Mouse (Mus musculus): Measurements from ENCODE around the gene Golph3l. TPM values are rescaled to one million over a fixed set of nuclear protein-coding genes. Genes with fewer than 3 reads are reported as not detected.
A peak's percentile ranks its signal among the peaks of the same experiment; 100 is the strongest.

Gene Golph3l
- polyA plus RNA-seq, 1 experiment: 11.8 TPM

DNA sequence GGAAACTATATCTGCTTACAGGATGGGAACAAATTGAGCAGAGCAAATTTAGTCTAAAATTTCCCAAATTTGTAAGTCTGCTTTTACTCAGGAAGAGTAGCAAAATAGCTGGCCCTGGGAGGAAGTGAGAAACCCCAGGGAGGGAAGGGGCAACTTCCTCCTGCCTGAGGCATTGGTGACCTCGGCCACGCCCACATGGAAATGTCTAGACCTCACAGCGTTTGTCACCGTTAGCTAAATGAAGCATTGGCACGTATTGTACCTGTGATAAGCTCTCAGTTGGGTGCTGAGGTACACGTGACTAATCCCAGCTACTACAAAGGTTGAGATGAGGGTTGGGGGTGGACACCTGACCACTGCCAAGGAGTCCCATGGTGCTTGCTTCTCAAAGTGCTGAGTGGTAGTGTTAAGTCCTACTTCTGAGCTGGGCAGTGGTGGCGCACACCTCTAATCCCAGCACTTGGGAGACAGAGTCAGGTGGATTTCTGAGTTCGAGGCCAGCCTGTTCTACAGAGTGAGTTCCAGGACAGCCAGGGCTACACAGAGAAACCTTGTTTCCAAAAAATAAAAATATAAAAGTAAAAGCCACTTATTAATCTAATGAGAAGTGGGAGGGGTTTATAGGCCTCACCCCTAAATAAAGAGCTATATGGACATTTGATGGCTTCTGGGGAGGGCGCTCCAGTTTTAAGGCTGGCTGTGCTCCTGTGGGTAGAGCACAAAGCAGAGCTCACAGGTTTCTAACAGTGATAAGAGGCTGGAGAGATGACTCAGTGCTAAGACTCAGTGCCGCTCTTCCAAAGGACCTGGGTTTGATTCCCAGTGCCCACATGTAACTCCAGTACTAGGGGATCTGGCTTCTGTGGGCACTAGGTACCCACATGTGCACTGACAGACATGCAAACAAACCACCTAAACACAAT, 56.8 kb downstream of the Golph3l start:
- H3K4me3 ChIP-seq (replicated peaks; ENCODE audit: control insufficient read depth, low read depth, low read length): no peak overlapping the region
- TF ChIP-seq CTCF (IDR thresholded peaks at IDR 0.05; ENCODE audit: control insufficient read depth, insufficient read depth, low read length): no peak
- 31% methylated on average over 10 of the region's 10 CpGs for WGBS
- peaks cover 3% of the 10 kb centered on the region for H3K4me1 ChIP-seq (ENCODE audit: control insufficient read depth, insufficient read depth, low read length)
- H3K27ac ChIP-seq (ENCODE audit: control insufficient read depth, insufficient read depth, low read depth, low read length, poor library complexity): peak overlapping the region; percentile 31; the same call in 1 of the 2 replicates

DNA sequence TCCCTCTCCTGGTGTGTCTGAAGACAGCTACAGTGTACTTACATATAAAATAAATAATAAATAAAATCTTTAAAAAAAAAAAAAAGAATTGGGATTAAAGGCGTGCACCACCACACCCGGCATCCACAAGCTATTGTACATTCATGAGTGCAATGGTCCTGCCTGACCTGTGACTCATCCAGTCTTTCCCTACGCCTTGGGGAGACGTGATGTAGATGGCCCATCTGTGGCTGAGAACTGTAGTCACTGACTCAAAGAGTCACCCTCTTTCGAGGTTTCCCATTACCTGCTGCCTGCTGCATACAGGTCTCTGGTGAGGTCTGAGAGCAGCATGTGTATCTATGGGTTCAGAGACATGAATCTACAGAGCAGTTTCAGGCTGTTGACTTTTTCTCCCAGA, 59.3 kb downstream of the Golph3l start:
- H3K4me3 ChIP-seq (replicated peaks; ENCODE audit: control insufficient read depth, low read depth, low read length): no peak overlapping the region
- H3K4me1 ChIP-seq (ENCODE audit: control insufficient read depth, insufficient read depth, low read length): peaks cover 9% of the 10 kb centered on the region
- no peak for TF ChIP-seq POLR2A (IDR thresholded peaks at IDR 0.05; ENCODE audit: borderline replicate concordance, control insufficient read depth, low read depth, low read length)
- TF ChIP-seq CTCF (IDR thresholded peaks at IDR 0.05; ENCODE audit: control insufficient read depth, insufficient read depth, low read length): no peak
- no peak overlapping the region for H3K27ac ChIP-seq (ENCODE audit: control insufficient read depth, insufficient read depth, low read depth, low read length, poor library complexity)
- WGBS: 85% methylated on average over 5 of the region's 5 CpGs

DNA sequence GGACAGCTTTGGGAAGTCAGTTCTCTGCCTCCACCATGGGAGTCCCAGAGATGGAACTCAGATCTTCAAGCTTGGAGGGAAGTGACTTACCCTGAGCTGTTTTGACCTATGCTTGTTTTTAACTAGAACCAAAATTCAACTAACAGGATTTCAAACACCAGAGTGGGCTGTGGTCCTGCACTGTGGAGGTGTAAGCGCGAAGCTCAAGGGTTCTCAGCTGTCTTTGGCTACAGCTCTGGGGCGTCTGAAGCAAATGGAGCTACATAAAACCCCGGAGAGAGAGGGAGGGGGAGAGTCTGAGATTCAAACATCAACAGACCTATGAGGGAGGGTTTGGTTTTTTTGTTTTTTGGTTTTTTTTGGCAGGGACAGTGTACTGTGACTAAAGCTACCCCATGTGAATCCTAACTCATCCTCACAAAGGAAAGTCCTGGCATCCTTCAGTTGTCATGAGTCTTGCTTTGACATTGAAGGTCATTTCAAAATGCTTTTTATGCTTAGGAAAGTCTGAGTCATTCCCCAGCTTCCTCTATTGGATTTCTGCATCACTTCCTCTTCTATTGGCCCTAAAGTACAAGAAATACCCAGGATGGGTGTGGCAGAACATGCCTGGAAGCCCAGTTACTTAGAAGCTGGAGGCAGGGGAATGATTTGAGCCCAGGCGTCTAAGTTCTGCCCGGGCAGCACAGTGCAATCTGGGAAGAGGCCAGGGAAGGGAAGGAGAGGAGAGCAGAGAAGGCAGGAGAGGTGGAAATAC, 61.7 kb downstream of the Golph3l start:
- H3K4me1 ChIP-seq (ENCODE audit: control insufficient read depth, insufficient read depth, low read length): peaks cover 8% of the 10 kb centered on the region
- peak overlapping the region; percentile 29 for H3K4me3 ChIP-seq (replicated peaks; ENCODE audit: control insufficient read depth, low read depth, low read length)
- TF ChIP-seq CTCF (IDR thresholded peaks at IDR 0.05; ENCODE audit: control insufficient read depth, insufficient read depth, low read length): no peak
- no peak for TF ChIP-seq POLR2A (IDR thresholded peaks at IDR 0.05; ENCODE audit: borderline replicate concordance, control insufficient read depth, low read depth, low read length)
- peak overlapping the region; percentile 96 for H3K27ac ChIP-seq (ENCODE audit: control insufficient read depth, insufficient read depth, low read depth, low read length, poor library complexity)
- 15% methylated on average over 6 of the region's 6 CpGs for WGBS

DNA sequence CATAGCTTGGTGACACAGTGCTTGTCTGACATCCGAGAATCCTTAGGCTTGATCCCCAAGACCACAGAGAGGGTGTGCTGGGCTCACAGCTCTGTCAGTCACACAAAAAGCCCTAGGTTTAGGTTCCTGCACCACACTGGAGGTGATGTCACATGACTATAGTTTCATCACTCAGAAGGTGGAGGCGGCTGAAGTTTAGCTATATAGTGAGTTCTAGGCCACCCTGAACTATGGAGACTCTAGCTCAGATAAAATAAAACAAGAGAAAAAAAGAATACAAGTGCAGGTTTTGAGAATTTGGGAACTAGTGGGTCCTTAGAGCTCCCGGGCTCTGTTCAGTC, 62.3 kb downstream of the Golph3l start:
- TF ChIP-seq CTCF (IDR thresholded peaks at IDR 0.05; ENCODE audit: control insufficient read depth, insufficient read depth, low read length): no peak
- no peak for TF ChIP-seq POLR2A (IDR thresholded peaks at IDR 0.05; ENCODE audit: borderline replicate concordance, control insufficient read depth, low read depth, low read length)
- Histone ChIP-seq H3K4me1 (ENCODE audit: control insufficient read depth, insufficient read depth, low read length) (peaks cover 6% of the 10 kb centered on the region; the same call in 1 of the 2 replicates), H3K27ac (ENCODE audit: control insufficient read depth, insufficient read depth, low read depth, low read length, poor library complexity) (peak overlapping the region; percentile 94), H3K4me3 (replicated peaks; ENCODE audit: control insufficient read depth, low read depth, low read length) (peak overlapping the region; percentile 29)
- WGBS: 39% methylated on average over 3 of the region's 3 CpGs

DNA sequence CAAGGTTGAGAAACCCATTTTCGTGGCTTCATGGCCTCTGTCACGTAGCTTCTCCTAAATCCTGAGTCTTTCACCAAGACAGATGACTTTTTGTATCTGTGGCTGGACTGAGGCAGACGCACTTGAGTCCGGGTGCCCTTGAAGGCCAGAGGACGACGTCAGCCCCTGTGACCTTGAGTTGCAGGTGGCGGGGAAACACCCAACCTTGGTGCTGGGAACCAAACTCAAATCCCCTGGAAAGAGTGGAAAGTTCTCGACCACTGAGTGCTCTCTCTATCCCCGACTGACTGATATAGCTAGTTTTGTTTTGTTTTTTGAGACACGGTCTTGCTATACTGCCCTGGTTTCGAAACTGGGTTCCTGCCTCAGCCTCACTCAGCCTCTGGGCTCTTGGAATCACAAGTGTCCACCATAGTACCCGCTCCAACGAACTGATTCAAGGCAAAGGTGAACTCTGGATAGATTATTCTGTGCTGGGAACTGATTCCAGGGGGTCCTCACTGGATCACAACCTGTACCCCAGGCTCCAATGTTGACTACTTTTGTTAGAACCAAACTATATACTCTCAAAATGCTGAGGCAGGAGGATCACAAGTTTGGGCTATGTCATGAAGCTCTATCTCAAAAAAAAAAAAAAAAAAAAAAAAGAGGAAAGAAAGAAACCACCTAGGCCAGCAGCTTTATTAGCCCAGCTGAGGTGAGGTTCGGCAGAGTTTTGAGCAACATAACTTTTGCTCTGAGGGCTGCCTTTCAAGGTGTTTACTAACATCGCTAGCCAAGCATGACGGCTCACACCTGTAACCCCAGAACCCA, 62.9 kb downstream of the Golph3l start:
- 50% methylated on average over 16 of the region's 16 CpGs for WGBS
- no peak for TF ChIP-seq POLR2A (IDR thresholded peaks at IDR 0.05; ENCODE audit: borderline replicate concordance, control insufficient read depth, low read depth, low read length)
- TF ChIP-seq CTCF (IDR thresholded peaks at IDR 0.05; ENCODE audit: control insufficient read depth, insufficient read depth, low read length): no peak
- Histone ChIP-seq H3K4me1 (ENCODE audit: control insufficient read depth, insufficient read depth, low read length) (peaks cover 6% of the 10 kb centered on the region; the same call in 1 of the 2 replicates), H3K4me3 (replicated peaks; ENCODE audit: control insufficient read depth, low read depth, low read length) (no peak overlapping the region), H3K27ac (ENCODE audit: control insufficient read depth, insufficient read depth, low read depth, low read length, poor library complexity) (peak overlapping the region; percentile 94)

DNA sequence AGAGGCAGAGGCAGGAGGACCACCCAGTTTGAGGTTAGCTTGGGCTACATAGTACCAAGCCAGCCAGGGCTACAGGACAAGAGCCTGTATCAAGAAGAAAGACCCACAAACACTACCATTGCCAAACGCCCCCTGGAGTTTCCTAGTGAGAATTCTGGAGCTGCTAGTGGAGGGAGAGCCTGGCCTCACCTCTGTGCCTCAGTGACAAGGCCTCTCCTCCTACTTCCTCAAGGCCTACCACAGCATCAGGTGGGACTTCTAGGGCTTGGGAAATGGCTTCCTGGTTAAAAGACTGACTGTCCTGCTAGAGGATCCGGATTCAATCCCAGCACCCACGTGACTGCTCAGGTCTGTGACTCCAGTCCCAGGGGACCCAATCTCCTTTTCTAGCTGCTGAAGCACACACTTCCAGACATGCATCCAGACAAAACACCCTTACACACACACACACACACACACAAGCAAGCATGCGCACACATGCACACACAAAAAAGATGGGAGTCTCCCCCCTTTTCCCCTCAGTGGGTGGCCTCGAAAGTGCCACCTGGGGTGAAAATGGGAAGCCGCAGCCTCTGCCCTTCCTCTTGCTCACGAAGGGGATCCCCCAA, 63.6 kb downstream of the Golph3l start:
- TF ChIP-seq POLR2A (IDR thresholded peaks at IDR 0.05; ENCODE audit: borderline replicate concordance, control insufficient read depth, low read depth, low read length) (no peak), CTCF (IDR thresholded peaks at IDR 0.05; ENCODE audit: control insufficient read depth, insufficient read depth, low read length) (peak; percentile 14; the same call in 1 of the 2 replicates)
- Histone ChIP-seq H3K27ac (ENCODE audit: control insufficient read depth, insufficient read depth, low read depth, low read length, poor library complexity) (peak overlapping the region; percentile 94), H3K4me1 (ENCODE audit: control insufficient read depth, insufficient read depth, low read length) (peaks cover 8% of the 10 kb centered on the region; the same call in 1 of the 2 replicates), H3K4me3 (replicated peaks; ENCODE audit: control insufficient read depth, low read depth, low read length) (no peak overlapping the region)
- WGBS: 13% methylated on average over 7 of the region's 7 CpGs

DNA sequence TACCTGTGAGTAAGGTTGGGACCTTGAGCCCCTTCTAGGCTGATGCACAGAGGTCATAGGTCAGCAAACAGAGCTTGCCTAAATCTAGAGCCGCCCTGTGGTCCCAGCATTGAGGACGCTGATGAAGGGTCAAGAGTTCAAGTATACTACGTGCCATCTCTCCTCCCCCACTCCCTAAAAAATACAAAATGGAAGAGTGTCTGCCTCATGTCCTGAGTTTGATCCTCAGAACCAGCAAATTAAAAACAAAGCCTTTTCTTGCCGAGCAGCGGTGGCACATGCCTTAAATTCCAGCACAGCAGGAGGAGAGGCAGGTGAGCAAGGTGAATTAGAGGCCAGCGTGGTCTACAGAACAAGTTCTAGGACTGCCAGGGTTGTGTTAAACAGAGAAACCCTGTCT, 64.1 kb downstream of the Golph3l start:
- Histone ChIP-seq H3K4me1 (ENCODE audit: control insufficient read depth, insufficient read depth, low read length) (peaks cover 8% of the 10 kb centered on the region; the same call in 1 of the 2 replicates), H3K4me3 (replicated peaks; ENCODE audit: control insufficient read depth, low read depth, low read length) (no peak overlapping the region), H3K27ac (ENCODE audit: control insufficient read depth, insufficient read depth, low read depth, low read length, poor library complexity) (peak overlapping the region; percentile 94)
- TF ChIP-seq POLR2A (IDR thresholded peaks at IDR 0.05; ENCODE audit: borderline replicate concordance, control insufficient read depth, low read depth, low read length) (no peak), CTCF (IDR thresholded peaks at IDR 0.05; ENCODE audit: control insufficient read depth, insufficient read depth, low read length) (no peak)
- WGBS: 59% methylated on average over 6 of the region's 6 CpGs
